In genomic region chr15:102405489-102406195, GRCm38 (mm10) we compare ENCODE assay signal across 7 mouse cellular contexts. TPM values are rescaled to one million over a fixed set of nuclear protein-coding genes. Genes with fewer than 3 reads are reported as not detected.
DNase-seq lines count a peak whose midpoint lies in the region; ATAC-seq and TF ChIP-seq lines count a peak whose summit lies in the region.

TSS of gene Sp1 (plus strand) at chr15:102406143.

- H3K27ac ChIP-seq in embryonic facial prominence, embryonic 10.5 days (replicated peaks), result peak within 1 kb of the TSS; percentile 99
- peak within 1 kb of the TSS; percentile 100 for H3K27ac ChIP-seq in intestine, postnatal 0 days (ENCODE audit: low read depth, low read length)
- peak within 1 kb of the TSS; percentile 98 for H3K27ac ChIP-seq in midbrain, embryonic 12.5 days (replicated peaks)
- peak within 1 kb of the TSS; percentile 99 for H3K27ac ChIP-seq in small intestine, adult 2 months (ENCODE audit: insufficient read depth, low read depth, low read length)

- H3K4me2 ChIP-seq in intestine, postnatal 0 days (replicated peaks; ENCODE audit: low read depth), result peak within 1 kb of the TSS; percentile 66
- H3K4me2 ChIP-seq in midbrain, embryonic 12.5 days (replicated peaks), result peak within 1 kb of the TSS; percentile 61

- peaks cover 51% of the 10 kb centered on the region for H3K4me1 ChIP-seq in embryonic facial prominence, embryonic 10.5 days
- H3K4me1 ChIP-seq in intestine, postnatal 0 days (replicated peaks; ENCODE audit: control insufficient read depth, insufficient read depth, low read length), result no peaks in the 10 kb centered on the region; the same call in 1 of the 2 replicates
- H3K4me1 ChIP-seq in midbrain, embryonic 12.5 days, result peaks cover 31% of the 10 kb centered on the region
- peaks cover 19% of the 10 kb centered on the region for H3K4me1 ChIP-seq in small intestine, adult 2 months (ENCODE audit: control insufficient read depth, insufficient read depth, insufficient read length, low read length)

- H3K9ac ChIP-seq in intestine, postnatal 0 days (ENCODE audit: low read depth, low read length), result peak within 1 kb of the TSS; percentile 93
- peak within 1 kb of the TSS; percentile 95 for H3K9ac ChIP-seq in midbrain, embryonic 12.5 days (replicated peaks)

- TF ChIP-seq POLR2A in small intestine, adult 2 months (IDR thresholded peaks at IDR 0.05; ENCODE audit: low read depth, low read length), result peak; percentile 97; the same call in 1 of the 2 replicates

- intact Hi-C loops in left cerebral cortex, postnatal 4 days (cut with DNase I), result no loop called here

- peak; percentile 96 for ATAC-seq in intestine, postnatal 0 days
- ATAC-seq in midbrain, embryonic 12.5 days (ENCODE audit: low FRiP score, low read depth), result peak; percentile 99

- no peaks in the 10 kb centered on the region for H3K9me3 ChIP-seq in embryonic facial prominence, embryonic 10.5 days
- H3K9me3 ChIP-seq in intestine, postnatal 0 days (ENCODE audit: control insufficient read depth), result no peaks in the 10 kb centered on the region
- H3K9me3 ChIP-seq in midbrain, embryonic 12.5 days, result no peaks in the 10 kb centered on the region

- TF ChIP-seq CTCF in intestine, postnatal 0 days (IDR thresholded peaks at IDR 0.05; ENCODE audit: low read depth), result no peak
- no peak for TF ChIP-seq CTCF in small intestine, adult 2 months (IDR thresholded peaks at IDR 0.05; ENCODE audit: extremely low read depth, insufficient read length, insufficient replicate concordance, low read depth, low read length)

- peaks cover 33% of the 10 kb centered on the region for H3K36me3 ChIP-seq in embryonic facial prominence, embryonic 10.5 days (replicated peaks)
- H3K36me3 ChIP-seq in intestine, postnatal 0 days (ENCODE audit: control insufficient read depth, insufficient read depth), result peaks cover 22% of the 10 kb centered on the region
- H3K36me3 ChIP-seq in midbrain, embryonic 12.5 days, result peaks cover 27% of the 10 kb centered on the region
- peaks cover 23% of the 10 kb centered on the region for H3K36me3 ChIP-seq in small intestine, adult 2 months (ENCODE audit: control insufficient read depth, insufficient read depth, low read length)

- no peaks in the 10 kb centered on the region for H3K27me3 ChIP-seq in embryonic facial prominence, embryonic 10.5 days (replicated peaks; ENCODE audit: low read depth, poor library complexity, severe bottlenecking)
- H3K27me3 ChIP-seq in intestine, postnatal 0 days (replicated peaks; ENCODE audit: control insufficient read depth, insufficient read depth, low read length), result no peaks in the 10 kb centered on the region
- H3K27me3 ChIP-seq in midbrain, embryonic 12.5 days, result no peaks in the 10 kb centered on the region
- no peaks in the 10 kb centered on the region for H3K27me3 ChIP-seq in small intestine, adult 2 months (ENCODE audit: control insufficient read depth, insufficient read depth, low read length)

- H3K4me3 ChIP-seq in embryonic facial prominence, embryonic 10.5 days, result peak within 1 kb of the TSS; percentile 86
- peak within 1 kb of the TSS; percentile 78 for H3K4me3 ChIP-seq in intestine, postnatal 0 days (ENCODE audit: low read depth, low read length)
- peak within 1 kb of the TSS; percentile 95 for H3K4me3 ChIP-seq in midbrain, embryonic 12.5 days
- H3K4me3 ChIP-seq in small intestine, adult 2 months (ENCODE audit: low read depth, low read length), result peak within 1 kb of the TSS; percentile 65

- DNase-seq in adrenal gland, postnatal 10 days, result peak; percentile 98
- DNase-seq in embryonic facial prominence, embryonic 10.5 days (ENCODE audit: low spot score), result peak; percentile 96
- peak; percentile 100 for DNase-seq in gonadal fat pad, adult 2 months (ENCODE audit: low read depth)
- peak; percentile 98 for DNase-seq in left cerebral cortex, postnatal 4 days

- WGBS in embryonic facial prominence, embryonic 10.5 days, result under 1% methylated on average over 38 of the region's 38 CpGs
- WGBS in intestine, postnatal 0 days, result 0% methylated on average over 37 of the region's 38 CpGs
- under 1% methylated on average over 38 of the region's 38 CpGs for WGBS in midbrain, embryonic 12.5 days
- under 1% methylated on average over 38 of the region's 38 CpGs for WGBS in small intestine, adult 2 months

RNA-seq across cellular contexts. Expression of gene Sp1, which starts in this region (rescaled TPM):
- total RNA-seq in adrenal gland, postnatal 10 days (2021), result 10 to 100 TPM; 67.8 to 83.4 TPM
- polyA plus RNA-seq in embryonic facial prominence, embryonic 10.5 days (2016; fragmentation: Nextera tagmentation; extraction: Ambion mirVana), result 9.9 and 10.6 TPM in 2 replicates
- 17.5 and 19.9 TPM in 2 replicates for polyA plus RNA-seq in gonadal fat pad, adult 2 months (2012; rRNA removed)
- polyA plus RNA-seq in intestine, postnatal 0 days (2015; fragmentation: Nextera tagmentation; extraction: Ambion mirVana), result 5.6 and 5.8 TPM in 2 replicates
- 10 to 100 TPM; 30.5 to 35.0 TPM for total RNA-seq in left cerebral cortex, postnatal 4 days (2021)
- 9.6 and 10.2 TPM in 2 replicates for polyA plus RNA-seq in midbrain, embryonic 12.5 days (2016; fragmentation: Nextera tagmentation; extraction: Ambion mirVana)
- polyA plus RNA-seq in small intestine, adult 2 months (2012; rRNA removed), result 7.0 and 13.8 TPM in 2 replicates

Comparison
In these comparisons a context has a peak if more than half of its experiments do, and no peak if none do; other contexts are left out.
1. Peak in every context shown above with its lines: DNase-seq, ATAC-seq, H3K4me3 ChIP-seq and H3K27ac ChIP-seq.